Mouse (Mus musculus): ENCODE measurements around the gene Gfap. TPM values are rescaled to one million over a fixed set of nuclear protein-coding genes. Genes with fewer than 3 reads are reported as not detected.
A peak's percentile ranks its signal among the peaks of the same experiment; 100 is the strongest.

The Gfap gene
- total RNA-seq (2021): 100 to 1,000 TPM; 109 to 117 TPM

GRCm38 (mm10) chr11:102900763-102901162 lies at the start of gene Gfap:
TSS of gene Gfap (minus strand) at chr11:102900912.
- DNase-seq (ENCODE audit: extremely low spot score in 1 of 2, low spot score in 2 of 2): peak; percentile 76 to 84
- intact Hi-C loops (cut with DNase I): loop anchor here (2.0 to 5.0 kb wide), 2 partner anchors 92 to 152 kb away; no protein-coding TSS in a partner anchor

DNA sequence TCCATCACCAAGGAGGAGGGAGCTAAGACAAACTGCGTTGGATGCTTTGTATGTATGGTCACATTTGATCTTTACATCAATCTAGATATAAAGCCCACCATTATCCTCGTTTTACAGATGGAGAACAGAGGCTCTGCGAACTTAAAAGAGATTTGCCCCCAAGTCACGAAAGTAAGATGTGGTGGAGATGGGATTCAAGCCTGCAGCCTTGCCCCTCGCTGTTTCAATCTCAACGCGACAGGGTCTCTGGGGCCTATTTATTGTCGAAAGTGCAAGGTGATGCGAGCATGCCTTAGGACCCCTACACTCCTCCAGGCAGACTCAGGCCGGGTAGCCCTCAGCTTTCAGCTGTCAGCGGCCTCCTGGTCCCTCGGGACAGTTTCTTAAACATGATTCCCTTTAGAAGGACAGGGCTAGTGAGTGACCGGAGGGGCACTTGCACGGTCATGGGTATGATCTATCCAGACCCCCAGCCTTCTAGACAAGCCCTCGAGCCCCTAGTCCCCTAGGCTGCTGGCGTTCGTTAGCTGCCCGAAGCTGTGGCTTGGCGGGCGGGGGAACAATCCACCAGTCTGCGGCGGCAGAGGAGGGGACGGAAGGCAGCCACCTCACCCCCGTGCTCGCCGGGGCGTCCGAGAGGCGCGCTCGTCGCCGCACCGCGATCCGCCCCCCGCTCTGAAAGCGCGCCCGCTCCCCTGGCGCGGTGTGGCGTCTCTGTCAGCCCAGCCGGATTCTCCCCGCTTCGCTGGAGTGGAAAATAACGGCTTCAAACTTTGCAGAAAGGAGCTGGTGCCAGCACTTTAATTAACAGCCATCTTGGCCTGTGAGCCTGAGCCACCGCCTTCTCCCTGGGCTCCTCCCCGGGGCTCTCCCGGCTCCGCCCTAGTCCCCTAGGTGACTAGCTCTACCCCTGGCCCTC lies 47.6 kb upstream of the Gfap start:
- intact Hi-C loops (cut with DNase I): loop anchor here (5.0 kb wide), 1 partner anchor 44 kb away; no protein-coding TSS in a partner anchor
- peak in 1 of 2 experiments; percentile 35 for DNase-seq (ENCODE audit: extremely low spot score in 1 of 2, low spot score in 2 of 2)

DNA sequence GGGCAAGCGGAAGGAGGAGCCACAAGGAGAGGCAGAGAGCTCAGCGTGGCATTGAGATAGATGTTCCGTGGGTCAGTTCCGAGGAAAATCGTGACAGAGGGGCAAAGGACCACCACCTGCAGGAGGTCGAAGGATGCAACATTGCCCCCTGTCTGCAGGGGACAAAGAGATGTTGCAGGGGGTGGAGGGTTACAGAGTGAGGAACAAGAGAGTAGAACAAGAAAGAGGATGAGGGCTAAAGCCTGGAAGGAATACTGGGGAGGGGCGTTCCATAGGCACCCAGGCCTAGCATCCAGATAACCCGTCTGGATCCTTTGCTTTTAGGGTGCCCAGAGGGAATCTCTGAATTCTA lies 46.3 kb upstream of the Gfap start:
- no peak for DNase-seq (ENCODE audit: extremely low spot score in 1 of 2, low spot score in 2 of 2)
- intact Hi-C loops (cut with DNase I): loop anchor here (5.0 kb wide), 1 partner anchor 45 kb away; no protein-coding TSS in a partner anchor

DNA sequence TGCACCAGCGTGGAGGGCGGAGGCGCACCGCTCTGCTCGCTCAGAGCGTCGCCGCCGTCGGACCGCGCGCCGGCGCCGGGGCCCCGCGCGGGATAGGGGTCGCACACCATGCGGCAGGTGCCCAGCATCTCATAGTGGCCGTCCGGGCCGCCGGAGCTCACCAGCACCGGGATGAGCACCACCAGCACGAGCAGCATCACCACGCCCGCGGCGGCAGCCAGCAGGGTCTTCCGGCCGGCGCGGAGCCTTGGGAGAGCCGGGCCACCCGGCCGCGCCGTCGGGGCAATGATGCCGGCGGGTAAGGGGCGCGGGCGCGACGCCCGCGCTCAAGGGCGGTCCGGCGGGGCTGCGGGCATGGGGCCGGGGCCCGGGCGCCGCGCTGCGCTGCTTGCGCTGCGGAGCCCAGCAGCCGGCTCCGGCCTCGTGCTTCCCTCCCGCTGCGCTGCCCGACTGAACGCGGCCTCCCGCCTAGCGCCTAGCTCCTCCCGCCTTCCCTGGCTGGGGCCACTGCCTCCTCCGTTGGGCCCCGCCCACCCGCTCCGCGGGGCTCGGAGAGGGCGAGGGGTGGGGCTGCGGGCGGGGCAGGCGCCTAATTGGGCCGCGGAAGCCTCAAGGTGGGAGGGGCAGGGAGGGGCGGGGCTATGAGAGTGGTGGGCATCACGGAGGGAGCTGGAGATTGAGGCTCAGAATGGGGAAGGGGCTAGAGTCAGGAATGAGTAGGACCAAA lies 45.7 kb upstream of the Gfap start, which contains the start of gene C1ql1:
C1ql1 (minus strand) TSS at position 424 of the 727 bp plus-strand sequence.
- intact Hi-C loops (cut with DNase I): loop anchor here (5.0 kb wide), 1 partner anchor 46 kb away; no protein-coding TSS in a partner anchor
- peak; percentile 50 to 90 for DNase-seq (ENCODE audit: extremely low spot score in 1 of 2, low spot score in 2 of 2)

DNA sequence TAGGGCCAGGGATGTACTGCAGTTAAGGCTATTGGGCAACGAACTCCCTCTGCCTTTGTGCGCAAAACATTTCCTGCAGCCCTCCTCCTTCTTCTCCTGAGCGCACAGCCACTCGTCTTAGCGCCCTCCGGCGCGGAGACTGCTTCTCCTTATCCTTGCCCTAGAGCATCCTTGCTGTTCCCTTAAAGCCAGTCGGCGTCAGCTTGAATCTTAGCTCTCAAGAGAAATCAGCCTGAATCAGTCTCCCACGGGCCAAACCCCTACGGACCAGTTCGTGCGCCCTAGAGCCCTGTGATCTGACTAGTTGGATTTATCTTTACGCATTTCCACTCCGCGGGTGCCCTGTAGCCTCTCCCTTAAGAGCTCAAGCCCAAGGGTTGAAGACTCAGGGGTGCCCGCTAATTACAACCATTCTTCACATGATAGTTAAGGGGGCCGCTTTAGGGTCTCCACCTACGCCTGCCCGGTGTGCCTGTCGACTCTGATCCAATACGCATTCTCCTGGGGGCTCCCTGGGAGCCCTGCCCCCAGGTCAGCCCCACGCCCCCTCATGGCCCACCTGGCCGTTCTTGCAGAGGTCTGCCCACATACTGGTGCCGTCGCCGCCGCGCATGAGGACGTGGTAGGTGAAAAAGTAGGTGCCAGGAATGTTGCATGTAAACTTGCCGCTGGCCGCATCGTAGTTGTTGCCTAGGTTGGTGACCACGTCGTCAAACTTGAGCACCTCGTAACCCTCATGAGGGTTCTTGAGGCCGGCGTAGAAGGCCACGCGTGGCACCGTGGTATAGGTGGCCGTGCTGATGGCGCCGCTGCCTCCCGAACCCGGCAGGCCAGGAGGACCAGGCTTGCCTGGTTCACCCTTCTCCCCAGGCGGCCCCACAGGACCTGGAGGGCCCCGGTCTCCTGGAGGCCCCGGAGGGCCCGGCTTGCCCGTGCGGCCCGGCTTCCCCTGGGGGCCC lies 44.9 kb upstream of the Gfap start:
- no peak for DNase-seq (ENCODE audit: extremely low spot score in 1 of 2, low spot score in 2 of 2)
- intact Hi-C loops (cut with DNase I): loop anchor here (5.0 kb wide), 1 partner anchor 47 kb away; no protein-coding TSS in a partner anchor

- intact Hi-C loops (cut with DNase I): no loop called here
- no peak for DNase-seq (ENCODE audit: extremely low spot score in 1 of 2, low spot score in 2 of 2)
These were observed 40.5 kb upstream of the Gfap start for GRCm38 (mm10) chr11:102941236-102941635.

- intact Hi-C loops (cut with DNase I): no loop called here
- peak in 1 of 2 experiments; percentile 53 for DNase-seq (ENCODE audit: extremely low spot score in 1 of 2, low spot score in 2 of 2)
These were observed 38.4 kb upstream of the Gfap start for GRCm38 (mm10) chr11:102939024-102939675.

GRCm38 (mm10) chr11:102937529-102938182 lies 36.9 kb upstream of the Gfap start:
- peak in 1 of 2 experiments; percentile 53 for DNase-seq (ENCODE audit: extremely low spot score in 1 of 2, low spot score in 2 of 2)
- intact Hi-C loops (cut with DNase I): no loop called here

DNA sequence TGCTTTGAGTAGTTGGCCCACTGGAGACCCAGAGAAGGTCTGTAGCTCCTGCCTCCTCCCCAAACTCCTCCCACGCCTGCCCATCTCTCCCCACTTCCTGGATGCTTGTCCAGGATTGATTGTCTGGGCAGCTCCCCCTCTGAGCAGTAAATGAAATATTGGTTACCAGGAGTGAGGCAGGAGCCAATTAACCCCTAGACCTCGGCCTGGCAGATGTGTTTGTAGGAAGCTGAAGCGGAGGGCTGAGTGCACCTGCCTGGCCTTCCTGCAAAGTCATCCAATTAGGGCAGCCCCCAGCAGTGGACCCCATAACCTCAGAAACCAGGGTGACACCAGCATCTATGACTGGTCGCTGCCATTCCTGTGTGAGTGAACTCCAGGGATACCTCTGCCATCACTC lies 35.6 kb upstream of the Gfap start:
- intact Hi-C loops (cut with DNase I): no loop called here
- no peak for DNase-seq (ENCODE audit: extremely low spot score in 1 of 2, low spot score in 2 of 2)

GRCm38 (mm10) chr11:102930672-102931071 lies 30.0 kb upstream of the Gfap start:
- intact Hi-C loops (cut with DNase I): no loop called here
- no peak for DNase-seq (ENCODE audit: extremely low spot score in 1 of 2, low spot score in 2 of 2)

- peak in 1 of 2 experiments; percentile 50 for DNase-seq (ENCODE audit: extremely low spot score in 1 of 2, low spot score in 2 of 2)
- intact Hi-C loops (cut with DNase I): no loop called here
These were observed 24.6 kb upstream of the Gfap start for GRCm38 (mm10) chr11:102925351-102925717.

DNA sequence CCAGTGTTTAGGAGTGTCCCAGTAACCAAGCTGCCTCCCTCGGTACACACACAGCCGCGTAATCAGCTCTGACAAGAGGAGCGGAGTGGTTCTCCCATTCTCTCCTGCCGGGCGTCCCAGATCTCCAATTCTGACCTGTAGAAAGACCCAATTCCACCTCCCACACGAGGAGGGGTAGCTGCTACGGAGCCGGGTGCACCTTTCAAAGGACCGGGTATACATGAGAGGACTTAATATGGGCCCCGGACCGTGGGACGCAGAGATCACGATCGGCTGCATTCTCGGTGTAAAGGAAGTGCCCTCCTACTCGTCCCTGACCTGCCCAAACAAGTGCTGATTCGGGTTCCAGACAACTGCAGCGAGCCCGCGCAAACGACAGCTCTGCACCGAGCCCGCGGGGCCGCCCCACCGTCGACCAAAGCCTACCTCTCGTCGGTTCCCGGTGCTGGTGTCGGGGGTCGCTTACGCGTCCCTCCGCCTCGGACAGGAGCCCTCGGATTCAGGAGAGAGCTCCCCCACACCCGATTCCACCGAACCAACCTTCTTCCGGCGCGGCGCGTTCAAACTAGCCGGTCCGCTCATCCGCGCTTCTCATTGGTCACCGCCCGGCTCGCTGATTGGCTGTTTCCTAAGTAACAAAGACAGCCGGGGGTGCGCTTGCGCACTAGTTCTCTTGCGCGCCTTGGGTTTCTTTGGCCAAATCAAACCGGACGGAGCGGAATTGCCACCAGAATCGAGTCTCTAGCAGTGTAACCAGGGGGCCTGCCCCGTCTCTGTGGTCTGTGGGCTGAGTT lies 24.0 kb upstream of the Gfap start, which contains the start of gene Kif18b:
Kif18b (minus strand) TSS at position 568 of the 794 bp plus-strand sequence.
- intact Hi-C loops (cut with DNase I): no loop called here
- peak; percentile 95 to 97 for DNase-seq (ENCODE audit: extremely low spot score in 1 of 2, low spot score in 2 of 2)

GRCm38 (mm10) chr11:102921491-102921890 lies 20.8 kb upstream of the Gfap start:
- intact Hi-C loops (cut with DNase I): no loop called here
- DNase-seq (ENCODE audit: extremely low spot score in 1 of 2, low spot score in 2 of 2): no peak

DNA sequence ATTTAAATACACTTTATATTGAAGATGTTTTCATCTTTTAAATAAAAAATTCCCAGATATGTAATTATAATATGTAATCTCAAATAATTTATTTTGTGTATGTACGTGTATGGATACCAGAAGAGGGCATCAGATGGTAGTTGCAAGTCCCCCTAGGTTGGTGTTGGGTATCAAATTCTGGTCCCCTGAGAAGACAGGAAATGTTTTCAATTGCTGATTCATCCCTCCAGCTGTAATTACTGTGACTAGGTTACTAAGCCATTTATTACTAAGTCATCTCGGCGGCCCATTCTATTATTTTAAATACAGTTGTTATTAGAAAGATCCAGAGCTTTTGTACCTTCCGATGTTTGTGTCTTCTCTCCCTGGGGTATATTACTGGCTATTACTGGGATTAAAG lies 17.4 kb upstream of the Gfap start:
- intact Hi-C loops (cut with DNase I): no loop called here
- no peak for DNase-seq (ENCODE audit: extremely low spot score in 1 of 2, low spot score in 2 of 2)

- intact Hi-C loops (cut with DNase I): no loop called here
- DNase-seq (ENCODE audit: extremely low spot score in 1 of 2, low spot score in 2 of 2): no peak
These were observed 14.7 kb upstream of the Gfap start for GRCm38 (mm10) chr11:102915380-102915779.

DNA sequence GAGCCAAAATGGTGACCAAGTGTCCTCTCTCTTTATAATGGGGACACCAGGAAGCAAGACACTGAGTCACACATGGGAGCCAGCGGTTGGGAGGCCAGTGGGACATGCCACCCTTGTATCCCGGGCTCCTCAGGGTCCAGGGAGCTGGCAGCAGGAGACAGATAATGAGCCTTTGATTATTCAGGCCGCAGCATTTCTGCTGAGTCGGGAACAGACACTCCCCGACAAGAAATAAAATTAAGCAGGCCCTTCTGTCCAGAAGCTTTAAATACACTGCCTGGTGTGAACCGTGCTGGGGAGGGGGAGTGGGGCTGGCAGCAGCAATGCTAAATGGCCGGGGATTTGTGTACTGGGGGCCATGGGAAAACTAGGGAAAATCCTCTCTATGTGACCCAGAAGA lies 10.7 kb upstream of the Gfap start:
- no peak for DNase-seq (ENCODE audit: extremely low spot score in 1 of 2, low spot score in 2 of 2)
- intact Hi-C loops (cut with DNase I): no loop called here

- DNase-seq (ENCODE audit: extremely low spot score in 1 of 2, low spot score in 2 of 2): no peak
- intact Hi-C loops (cut with DNase I): loop anchor here (5.0 kb wide), 1 partner anchor 149 kb away; no protein-coding TSS in a partner anchor
These were observed 2.9 kb upstream of the Gfap start for GRCm38 (mm10) chr11:102903654-102904053.
